Mouse (Mus musculus): ENCODE measurements around the gene Psg17.

DNA sequence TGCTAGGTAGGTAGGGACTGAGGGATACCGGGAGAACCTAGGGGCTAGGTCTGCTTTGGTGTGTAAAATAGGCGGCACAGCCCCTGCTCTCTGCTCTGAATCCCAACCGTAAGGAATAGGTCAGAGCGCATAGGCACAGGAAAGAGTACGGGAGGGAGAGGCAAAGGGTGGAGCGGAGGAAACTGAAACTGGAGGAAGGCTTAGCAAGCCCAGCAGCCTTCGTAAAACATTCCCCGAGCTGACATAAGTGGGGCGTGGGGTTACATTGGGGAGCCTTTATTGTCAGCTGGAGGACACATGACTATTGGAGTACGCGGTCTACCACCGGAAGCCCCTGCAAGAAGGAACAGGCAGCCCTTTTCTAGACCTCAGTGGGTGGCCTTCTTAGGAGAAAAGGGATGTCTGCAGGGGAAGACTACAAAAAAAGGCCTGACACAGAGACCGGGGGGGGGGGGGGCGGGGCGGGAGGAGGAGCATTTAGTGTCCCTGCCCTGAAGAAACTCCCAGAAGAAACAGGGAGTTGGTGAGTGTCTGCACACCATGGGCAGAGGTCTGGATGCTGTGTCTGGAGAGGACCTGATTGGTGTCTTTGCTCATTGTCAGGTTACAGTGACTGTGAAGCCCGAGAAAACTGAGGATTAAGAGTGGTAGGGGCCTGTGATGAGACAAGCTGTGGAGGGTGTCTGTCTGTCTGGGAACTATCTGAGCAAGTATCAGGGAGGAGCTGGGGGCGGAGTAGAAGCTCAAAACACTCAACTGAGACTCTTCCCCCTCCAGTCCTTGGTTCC lies 19.2 kb upstream of the Psg17 start:
- TF ChIP-seq POLR2A (IDR thresholded peaks at IDR 0.05; ENCODE audit: insufficient read length, low read depth): no peak
- TF ChIP-seq MYOD1 (IDR thresholded peaks at IDR 0.05; ENCODE audit: control insufficient read depth in 1 of 3, insufficient read length in 2 of 3, low read depth in 2 of 3): no peak
- no peak for TF ChIP-seq E2F4 (IDR thresholded peaks at IDR 0.05; ENCODE audit: insufficient read depth)
- no peak for TF ChIP-seq USF1 (IDR thresholded peaks at IDR 0.05; ENCODE audit: low read depth)
- no peak for TF ChIP-seq POLR2AphosphoS2 (IDR thresholded peaks at IDR 0.05; ENCODE audit: insufficient read length, low read depth)
- no peak for TF ChIP-seq CEBPB (IDR thresholded peaks at IDR 0.05; ENCODE audit: insufficient read depth, poor library complexity, severe bottlenecking)
